Mouse (Mus musculus): ENCODE measurements around the gene Serpine1. TPM values are rescaled to one million over a fixed set of nuclear protein-coding genes. Genes with fewer than 3 reads are reported as not detected.

Serpine1 gene
- total RNA-seq (2023) = not detected

GRCm38 (mm10) chr5:137072079-137072960 lies at the start of gene Serpine1:
Serpine1 (minus strand) TSS chr5:137072268.

GRCm38 (mm10) chr5:137115866-137116847 lies 44.1 kb upstream of the Serpine1 start, which contains the start of gene Trim56:
Trim56 (minus strand) TSS chr5:137116209.

GRCm38 (mm10) chr5:137045402-137046323 lies 26.4 kb downstream of the Serpine1 start, which contains the start of gene Ap1s1:
Ap1s1 (minus strand) TSS chr5:137046135.

GRCm38 (mm10) chr5:137026092-137026491 lies 46.0 kb downstream of the Serpine1 start, which contains the start of gene Vgf:
Vgf (plus strand) TSS chr5:137026392.

Other genes with a start within 250 kb of the Serpine1 start
- gene Col26a1, start 189.1 kb downstream of the Serpine1 start, total RNA-seq (2023) = not detected
- gene Ift22, start 164.1 kb downstream of the Serpine1 start, total RNA-seq (2023) = 10 to 100 TPM; 18.2 to 33.8 TPM
- gene Fis1, start 119.0 kb downstream of the Serpine1 start, total RNA-seq (2023) = 100 to 1,000 TPM; 159 to 173 TPM
- gene Cldn15, start 105.7 kb downstream of the Serpine1 start, total RNA-seq (2023) = under 1 TPM; 0.64 to 0.68 TPM
- gene Plod3, start 85.2 kb downstream of the Serpine1 start, total RNA-seq (2023) = 10 to 100 TPM; 28.1 to 28.6 TPM
- 10 to 100 TPM; 24.4 to 30.5 TPM for gene Znhit1, start 84.2 kb downstream of the Serpine1 start, total RNA-seq (2023)
- gene Vgf, start 45.9 kb downstream of the Serpine1 start, total RNA-seq (2023) = under 1 TPM; 0.42 to 0.73 TPM
- 10 to 100 TPM; 19.3 to 19.6 TPM for gene Ap1s1, start 26.1 kb downstream of the Serpine1 start, total RNA-seq (2023)
- gene Trim56, start 43.9 kb upstream of the Serpine1 start, total RNA-seq (2023) = 10 to 100 TPM; 71.9 to 92.3 TPM
- not detected for gene Muc3, start 77.1 kb upstream of the Serpine1 start, total RNA-seq (2023)
- gene Muc3a, start 140.1 kb upstream of the Serpine1 start, total RNA-seq (2023) = 10 to 100 TPM; 15.7 to 16.2 TPM
- under 1 TPM in 1 of 2 experiments, not detected in 1; 0.23 TPM for gene Ache, start 215.3 kb upstream of the Serpine1 start, total RNA-seq (2023)
- 1 to 10 TPM; 1.5 to 1.6 TPM for gene Ufsp1, start 222.4 kb upstream of the Serpine1 start, total RNA-seq (2023)
- gene Srrt, start 235.4 kb upstream of the Serpine1 start, total RNA-seq (2023) = 100 to 1,000 TPM; 445 to 469 TPM
- gene Trip6, start 242.1 kb upstream of the Serpine1 start, total RNA-seq (2023) = 10 to 100 TPM in 1 of 2 experiments, 1 to 10 TPM in 1; 7.3 to 10.4 TPM

Measured in B cell, adult 67 days (primary cell).